Mouse (Mus musculus) kidney, embryonic 16.5 days (tissue): ENCODE data around the gene Prkch. TPM values are rescaled to one million over a fixed set of nuclear protein-coding genes. Genes with fewer than 3 reads are reported as not detected.

Experiments
- ATAC-seq: fragments of 200-750 bp; cut with Nextera tagmentation; 2 replicates; pipeline ENCODE4 v1.8.0; 2017; ENCODE audit warnings: moderate TSS enrichment; ENCODE audit not compliant: low FRiP score, low TSS enrichment
- H3K27ac ChIP-seq: fragments of 300-500 bp; sonication (generic); 2 replicates; pipeline ENCODE4 v1.5.1; 2014; ENCODE audit warnings: low read length
- H3K27me3 ChIP-seq: fragments of 300-500 bp; sonication (generic); 2 replicates; pipeline ENCODE4 v1.6.1; 2014; ENCODE audit warnings: low read length, control low read depth, mixed read lengths; ENCODE audit not compliant: insufficient read depth
- H3K36me3 ChIP-seq: fragments of 300-500 bp; sonication (generic); 2 replicates; pipeline ENCODE4 v1.6.1; 2014; ENCODE audit warnings: low read length, control low read depth, mixed read lengths; ENCODE audit not compliant: insufficient read depth
- H3K4me1 ChIP-seq: fragments of 300-500 bp; sonication (generic); 2 replicates; pipeline ENCODE4 v1.6.1; 2014; ENCODE audit warnings: low read length, control low read depth, mixed read lengths; ENCODE audit not compliant: insufficient read depth
- H3K4me2 ChIP-seq: fragments of 300-500 bp; sonication (generic); replicated peaks from 2 replicates; pipeline ENCODE4 v1.6.1; 2014; ENCODE audit warnings: low read depth, low read length
- H3K4me3 ChIP-seq: fragments of 300-500 bp; sonication (generic); 2 replicates; pipeline ENCODE4 v1.5.1; 2014; ENCODE audit warnings: mild to moderate bottlenecking, low read length
- H3K9ac ChIP-seq: fragments of 300-500 bp; sonication (generic); replicated peaks from 2 replicates; pipeline ENCODE4 v1.6.1; 2014; ENCODE audit warnings: low read length
- H3K9me3 ChIP-seq: fragments of 300-500 bp; sonication (generic); 2 replicates; pipeline ENCODE4 v1.6.1; 2016; ENCODE audit warnings: low read length, control low read depth
- WGBS: fragments of 180-500 bp; shearing (Covaris S2); extraction: QIAGEN DNeasy Blood & Tissue Kit; methylation state at CpG from one replicate; pipeline ENCODE4 v1.1.7; 2014; 5-methylcytosine and 5-hydroxymethylcytosine counted together
- polyA plus RNA-seq: library from polyadenylated mRNA; unstranded; fragments of >200 nt; fragmentation: Nextera tagmentation; extraction: Ambion mirVana; gene quantifications from 2 replicates; pipeline ENCODE4 v1.2.1, GENCODE M21; 2015

Prkch gene
- polyA plus RNA-seq, 1 experiment from 2014 or later: 9.8 TPM

- Histone ChIP-seq H3K9me3 (no peaks in the 10 kb centered on the region), H3K4me3 (no peak overlapping the region), H3K4me1 (no peaks in the 10 kb centered on the region), H3K27me3 (no peaks in the 10 kb centered on the region), H3K9ac (no peak overlapping the region), H3K27ac (no peak overlapping the region), H3K4me2 (no peak overlapping the region), H3K36me3 (no peaks in the 10 kb centered on the region)
- no peak for ATAC-seq
- 53% methylated on average over 8 of the region's 8 CpGs for WGBS
These were observed 114.2 kb downstream of the Prkch start for GRCm38 (mm10) chr12:73698841-73699240.

GRCm38 (mm10) chr12:73699471-73700186, 115.0 kb downstream of the Prkch start:
- Histone ChIP-seq H3K9ac (no peak overlapping the region), H3K4me1 (no peaks in the 10 kb centered on the region), H3K27me3 (no peaks in the 10 kb centered on the region), H3K36me3 (no peaks in the 10 kb centered on the region), H3K27ac (no peak overlapping the region), H3K9me3 (no peaks in the 10 kb centered on the region), H3K4me3 (no peak overlapping the region), H3K4me2 (no peak overlapping the region)
- ATAC-seq: no peak
- WGBS: 44% methylated on average over 17 of the region's 17 CpGs

GRCm38 (mm10) chr12:73700544-73701069, 116.0 kb downstream of the Prkch start:
- Histone ChIP-seq H3K36me3 (no peaks in the 10 kb centered on the region), H3K9me3 (no peaks in the 10 kb centered on the region), H3K27ac (no peak overlapping the region), H3K9ac (no peak overlapping the region), H3K4me3 (no peak overlapping the region), H3K4me1 (no peaks in the 10 kb centered on the region), H3K4me2 (no peak overlapping the region), H3K27me3 (no peaks in the 10 kb centered on the region)
- 58% methylated on average over 6 of the region's 6 CpGs for WGBS
- no peak for ATAC-seq

- no peaks in the 10 kb centered on the region for H3K4me1 ChIP-seq
- H3K36me3 ChIP-seq: no peaks in the 10 kb centered on the region
- no peak for ATAC-seq
- no peak overlapping the region for H3K4me3 ChIP-seq
- H3K9ac ChIP-seq: no peak overlapping the region
- WGBS: 86% methylated on average over 3 of the region's 3 CpGs
- no peaks in the 10 kb centered on the region for H3K9me3 ChIP-seq
- H3K27ac ChIP-seq: no peak overlapping the region
- H3K27me3 ChIP-seq: no peaks in the 10 kb centered on the region
- no peak overlapping the region for H3K4me2 ChIP-seq
These were observed 117.4 kb downstream of the Prkch start for GRCm38 (mm10) chr12:73701999-73702398.

- Histone ChIP-seq H3K9ac (no peak overlapping the region), H3K36me3 (no peaks in the 10 kb centered on the region), H3K4me1 (peaks cover 11% of the 10 kb centered on the region; the same call in 1 of the 2 replicates), H3K9me3 (no peaks in the 10 kb centered on the region), H3K27ac (no peak overlapping the region), H3K27me3 (no peaks in the 10 kb centered on the region), H3K4me3 (no peak overlapping the region), H3K4me2 (no peak overlapping the region)
- 80% methylated on average over 3 of the region's 3 CpGs for WGBS
- no peak for ATAC-seq
These were observed 119.8 kb downstream of the Prkch start for GRCm38 (mm10) chr12:73704382-73704781.

- Histone ChIP-seq H3K36me3 (no peaks in the 10 kb centered on the region), H3K4me2 (no peak overlapping the region), H3K27ac (no peak overlapping the region), H3K27me3 (no peaks in the 10 kb centered on the region), H3K4me3 (no peak overlapping the region), H3K4me1 (peaks cover 11% of the 10 kb centered on the region; the same call in 1 of the 2 replicates), H3K9ac (no peak overlapping the region), H3K9me3 (no peaks in the 10 kb centered on the region)
- ATAC-seq: no peak
- 29% methylated on average over 7 of the region's 7 CpGs for WGBS
These were observed 120.6 kb downstream of the Prkch start for GRCm38 (mm10) chr12:73705097-73705690.

GRCm38 (mm10) chr12:73708498-73708897, 123.9 kb downstream of the Prkch start:
- Histone ChIP-seq H3K9me3 (no peaks in the 10 kb centered on the region), H3K4me3 (no peak overlapping the region), H3K27ac (peak overlapping the region; percentile 50; the same call in 1 of the 2 replicates), H3K36me3 (no peaks in the 10 kb centered on the region), H3K9ac (peak overlapping the region; percentile 48), H3K4me1 (peaks cover 11% of the 10 kb centered on the region; the same call in 1 of the 2 replicates), H3K27me3 (no peaks in the 10 kb centered on the region), H3K4me2 (0 out of 2 replicates have a peak overlapping the region, but pooled peaks have one; percentile 10)
- peak; percentile 28; the same call in 1 of the 2 replicates for ATAC-seq
- 14% methylated on average over 5 of the region's 5 CpGs for WGBS

GRCm38 (mm10) chr12:73708920-73709319, 124.3 kb downstream of the Prkch start:
- ATAC-seq: peak; percentile 92
- no peaks in the 10 kb centered on the region for H3K9me3 ChIP-seq
- no peaks in the 10 kb centered on the region for H3K27me3 ChIP-seq
- 12% methylated on average over 8 of the region's 8 CpGs for WGBS
- no peaks in the 10 kb centered on the region for H3K36me3 ChIP-seq
- H3K4me3 ChIP-seq: no peak overlapping the region
- peak overlapping the region; percentile 50; the same call in 1 of the 2 replicates for H3K27ac ChIP-seq
- H3K4me2 ChIP-seq: 0 out of 2 replicates have a peak overlapping the region, but pooled peaks have one; percentile 10
- H3K4me1 ChIP-seq: peaks cover 11% of the 10 kb centered on the region; the same call in 1 of the 2 replicates
- peak overlapping the region; percentile 48 for H3K9ac ChIP-seq

GRCm38 (mm10) chr12:73710846-73711245, 126.2 kb downstream of the Prkch start:
- Histone ChIP-seq H3K36me3 (0 out of 2 replicates have a peak, but pooled peaks cover under 1% of the 10 kb centered on the region), H3K9me3 (no peaks in the 10 kb centered on the region)
- 53% methylated on average over 5 of the region's 5 CpGs for WGBS

More at GRCm38 (mm10) chr12:73710846-73711245, 126.2 kb downstream of the Prkch start:
- no peak overlapping the region for H3K9ac ChIP-seq
- no peak overlapping the region for H3K4me3 ChIP-seq
- no peaks in the 10 kb centered on the region for H3K27me3 ChIP-seq
- ATAC-seq: no peak
- peaks cover 11% of the 10 kb centered on the region; the same call in 1 of the 2 replicates for H3K4me1 ChIP-seq
- H3K27ac ChIP-seq: no peak overlapping the region
- H3K4me2 ChIP-seq: no peak overlapping the region
